Mouse (Mus musculus) liver, adult 2 months (tissue): ENCODE measurements around the gene Plxna1.

ENCODE experiments used
- CTCF ChIP-seq: fragments of 200-500 bp; IDR thresholded peaks from 2 replicates; pipeline ENCODE4 v1.5.1; 2011; ENCODE audit warnings: low read depth, low read length, control low read depth
- POLR2A ChIP-seq: fragments of 200-500 bp; IDR thresholded peaks from 2 replicates; pipeline ENCODE4 v1.6.1; 2011; ENCODE audit warnings: low read length, control low read depth; ENCODE audit not compliant: insufficient read depth; ENCODE audit errors: extremely low read depth

GRCm38 (mm10) chr6:89291494-89291893 lies 70.9 kb downstream of the Plxna1 start:
- TF ChIP-seq POLR2A (no peak), CTCF (no peak)
